Mouse (Mus musculus) brain, embryonic 14.5 days (tissue): ENCODE measurements around the gene Grasp.

Source experiments
- CTCF ChIP-seq: fragments of 200-500 bp; IDR thresholded peaks from 2 replicates; pipeline ENCODE4 v1.5.1; 2012; ENCODE audit warnings: inconsistent platforms, mild to moderate bottlenecking, moderate library complexity, borderline replicate concordance; ENCODE audit not compliant: insufficient read depth, insufficient read length; ENCODE audit errors: extremely low read depth
- POLR2A ChIP-seq: fragments of 200-500 bp; IDR thresholded peaks from 2 replicates; pipeline ENCODE4 v1.6.1; 2012; ENCODE audit warnings: mild to moderate bottlenecking, inconsistent platforms, borderline replicate concordance; ENCODE audit not compliant: poor library complexity, insufficient read depth, insufficient read length, severe bottlenecking; ENCODE audit errors: extremely low read depth

DNA sequence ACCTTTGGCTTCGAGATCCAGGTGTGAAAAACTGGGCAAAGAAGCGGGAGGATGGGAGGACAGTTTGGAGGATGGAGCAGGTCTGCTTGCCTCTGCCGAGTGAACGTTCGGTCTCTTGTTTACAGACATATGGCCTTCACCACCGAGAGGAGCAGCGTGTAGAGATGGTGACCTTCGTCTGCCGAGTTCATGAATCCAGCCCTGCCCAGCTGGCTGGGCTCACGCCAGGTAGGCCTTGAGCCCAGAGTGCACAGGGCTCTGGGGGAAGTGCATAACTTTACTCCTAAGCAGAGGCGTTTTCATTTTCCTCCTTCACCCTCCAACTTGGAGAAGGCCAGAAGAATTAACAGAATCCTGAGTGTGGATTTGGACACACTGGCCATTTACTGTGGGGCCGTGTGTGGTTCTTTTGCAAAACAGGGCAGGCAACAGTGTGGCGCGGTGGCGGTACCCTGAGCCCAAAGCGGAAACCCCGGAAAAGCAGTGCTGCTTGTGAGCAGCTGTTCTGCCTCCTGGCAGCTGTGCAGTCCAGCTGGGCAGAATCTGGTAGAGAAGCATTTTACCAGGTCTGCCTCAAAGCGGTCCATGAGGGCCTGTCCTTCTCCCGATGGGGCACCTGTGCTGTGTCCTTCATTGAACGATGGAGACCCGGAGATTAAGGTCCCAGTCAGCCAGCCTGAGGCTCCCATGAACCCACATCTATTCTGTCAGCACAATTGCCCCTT, 5.0 kb downstream of the Grasp start:
- no peak for TF ChIP-seq POLR2A
- TF ChIP-seq CTCF: no peak
